Mouse (Mus musculus): Measurements from ENCODE around the gene Slco3a1.

GRCm38 (mm10) chr7:74541958-74542357 lies 12.6 kb downstream of the Slco3a1 start:
- TF ChIP-seq CTCF (IDR thresholded peaks at IDR 0.05; ENCODE audit: borderline replicate concordance, insufficient read depth, low read length) (no peak), POLR2A (IDR thresholded peaks at IDR 0.05; ENCODE audit: low read depth, low read length) (no peak)
